Mouse (Mus musculus) G1E-ER4 (cell line): ENCODE data around the gene Yipf4. TPM values are rescaled to one million over a fixed set of nuclear protein-coding genes. Genes with fewer than 3 reads are reported as not detected.

Experiments used
- GATA1 ChIP-seq: IDR thresholded peaks from one replicate; pipeline ENCODE4 v1.8.0; 2012; ENCODE audit warnings: low read length, inconsistent platforms
- polyA plus RNA-seq: library from polyadenylated mRNA; stranded (reverse); fragments of >175 nt; gene quantifications from 2 replicates; pipeline ENCODE4 v1.2.3, GENCODE M21; 2012

Yipf4 gene
- polyA plus RNA-seq: 14.4 and 16.8 TPM in 2 replicates

DNA sequence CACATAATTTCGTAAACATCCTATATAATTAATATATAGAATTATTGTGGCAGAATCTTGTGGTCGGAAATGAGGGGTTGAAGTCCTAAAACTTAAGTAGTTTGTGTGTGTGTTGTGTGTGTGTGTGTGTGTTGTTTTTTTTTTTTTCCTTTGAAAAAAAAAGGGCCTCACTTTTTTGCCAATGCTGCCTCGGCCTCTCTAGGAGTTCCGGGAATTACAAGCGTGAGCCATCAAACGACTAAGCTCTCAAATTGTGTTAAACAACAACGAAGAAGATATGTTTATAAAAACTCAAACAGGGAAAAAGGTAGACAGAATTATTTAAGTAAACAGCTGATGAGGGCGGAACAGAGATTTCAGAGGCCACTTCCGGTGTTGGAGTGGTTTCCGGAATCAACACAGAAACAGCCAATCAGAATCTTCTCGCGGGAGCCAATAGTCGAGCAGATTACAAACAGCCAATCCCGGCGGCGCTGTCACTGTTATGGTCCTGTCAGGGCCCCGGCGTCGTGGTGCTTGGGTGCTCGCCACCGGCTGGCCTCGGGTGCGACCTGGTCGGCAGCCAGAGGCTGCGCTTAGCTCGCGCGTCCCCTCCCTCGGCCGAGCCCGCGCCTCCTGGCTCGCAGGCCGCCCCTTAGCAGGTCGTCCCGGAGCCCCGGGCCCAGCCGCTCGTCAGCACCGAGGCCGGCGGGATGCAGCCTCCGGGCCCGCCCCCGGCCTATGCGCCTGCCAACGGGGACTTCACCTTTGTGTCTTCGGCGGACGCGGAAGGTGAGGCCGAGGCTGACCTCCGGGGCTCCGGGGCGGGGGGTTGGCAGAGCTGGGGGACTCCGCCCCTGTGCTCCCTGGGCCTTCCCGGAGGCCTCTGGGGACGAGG, at the start of gene Yipf4:
TSS of gene Yipf4 (plus strand) at position 470 of the 877 bp plus-strand sequence.
- no peak for TF ChIP-seq GATA1

DNA sequence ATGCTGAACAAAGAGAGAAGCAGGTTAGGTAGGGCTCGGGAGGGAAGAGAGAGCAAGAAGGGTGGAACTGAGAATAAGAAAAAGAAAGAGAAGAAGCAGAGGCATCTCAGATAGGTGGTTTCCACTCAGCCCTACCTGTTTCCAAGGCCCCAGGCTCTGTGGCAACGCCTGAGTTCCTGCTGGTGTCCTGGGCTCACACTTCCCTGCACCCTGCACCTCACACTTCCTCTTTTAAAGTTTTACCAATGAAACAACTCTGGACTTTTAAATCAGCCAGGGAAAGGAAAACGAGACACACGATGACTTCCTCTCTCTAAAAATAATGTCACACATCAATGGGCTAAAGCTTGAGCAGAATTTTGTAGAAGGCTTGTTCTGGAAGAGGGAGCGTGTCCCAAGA, 48.8 kb upstream of the Yipf4 start:
- no peak for TF ChIP-seq GATA1

DNA sequence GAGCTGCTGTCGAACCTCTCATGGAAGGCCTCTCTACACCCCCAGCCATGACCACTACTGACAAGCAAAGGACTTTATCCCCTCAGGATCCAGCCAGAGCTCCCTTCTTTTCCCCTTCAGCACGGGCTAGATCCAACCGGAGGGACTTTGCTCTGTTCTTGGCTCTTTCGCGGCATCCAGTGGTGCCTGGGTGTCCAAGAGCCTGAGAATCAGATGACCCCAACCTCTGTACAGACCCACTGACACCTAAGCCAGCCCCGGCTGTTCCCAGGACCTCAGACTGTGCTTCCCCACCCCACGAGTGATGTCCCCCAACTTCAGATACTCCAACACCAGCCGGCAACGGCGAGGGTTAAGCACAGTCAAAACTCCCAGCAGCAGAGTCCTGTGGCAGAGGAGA, 39.5 kb upstream of the Yipf4 start:
- TF ChIP-seq GATA1: no peak

DNA sequence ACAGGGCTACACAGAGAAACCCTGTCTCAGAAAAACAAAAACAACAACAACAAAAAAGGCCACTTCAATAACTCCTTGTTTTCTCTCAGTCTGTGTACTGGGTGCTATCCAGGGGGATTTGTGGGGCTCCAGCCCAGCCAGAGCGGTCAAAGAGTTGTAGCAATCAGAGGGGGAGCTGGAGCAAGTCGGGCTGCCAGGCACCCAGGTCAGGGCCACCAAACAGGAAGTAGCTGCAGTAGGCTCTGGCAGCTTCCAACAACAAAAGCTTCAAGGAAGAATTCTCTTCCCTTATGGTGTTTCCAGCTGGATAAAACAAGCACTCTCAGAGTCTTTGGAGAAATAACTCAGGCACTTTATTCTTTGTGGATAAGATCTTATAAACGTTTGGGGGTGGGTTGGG, 35.4 kb upstream of the Yipf4 start:
- no peak for TF ChIP-seq GATA1

DNA sequence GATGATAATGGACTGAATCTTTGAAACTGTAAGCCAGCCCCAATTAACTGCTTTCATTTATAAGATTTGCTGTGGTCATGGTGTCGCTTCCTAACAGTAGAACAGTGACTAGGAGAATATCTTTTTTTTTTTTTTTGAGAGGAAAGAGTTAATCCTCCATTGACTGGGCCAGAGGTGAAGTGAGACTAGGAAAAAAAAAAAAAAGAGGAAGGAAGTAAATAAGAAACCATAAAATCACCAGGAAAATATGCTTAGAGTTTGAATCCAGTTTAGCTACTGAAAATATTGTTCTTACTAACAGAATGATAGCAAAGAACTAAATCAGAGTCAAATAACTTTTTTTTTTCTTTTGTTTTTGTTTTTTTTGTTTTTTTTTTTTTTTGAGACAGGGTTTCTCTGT, 34.6 kb upstream of the Yipf4 start:
- TF ChIP-seq GATA1: no peak

DNA sequence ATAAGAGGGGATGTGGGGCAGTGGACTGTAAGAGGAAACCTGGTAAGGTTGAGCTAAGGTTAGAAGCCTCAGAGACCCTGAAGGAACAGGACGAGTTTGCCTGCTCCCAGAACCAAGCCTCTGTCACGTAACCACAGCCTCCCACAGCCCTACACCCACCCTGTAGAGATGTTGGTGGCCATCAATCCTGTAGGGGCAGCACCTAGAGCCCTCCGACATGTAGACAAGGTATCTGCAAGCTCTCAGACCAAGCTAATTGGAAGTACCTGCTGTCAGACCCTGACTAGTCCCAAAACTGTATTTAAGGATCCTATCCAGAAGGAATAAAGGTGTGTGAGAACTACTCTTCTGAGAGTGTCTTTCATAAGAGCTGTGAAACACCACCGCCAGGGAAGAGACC, 33.9 kb upstream of the Yipf4 start:
- no peak for TF ChIP-seq GATA1

DNA sequence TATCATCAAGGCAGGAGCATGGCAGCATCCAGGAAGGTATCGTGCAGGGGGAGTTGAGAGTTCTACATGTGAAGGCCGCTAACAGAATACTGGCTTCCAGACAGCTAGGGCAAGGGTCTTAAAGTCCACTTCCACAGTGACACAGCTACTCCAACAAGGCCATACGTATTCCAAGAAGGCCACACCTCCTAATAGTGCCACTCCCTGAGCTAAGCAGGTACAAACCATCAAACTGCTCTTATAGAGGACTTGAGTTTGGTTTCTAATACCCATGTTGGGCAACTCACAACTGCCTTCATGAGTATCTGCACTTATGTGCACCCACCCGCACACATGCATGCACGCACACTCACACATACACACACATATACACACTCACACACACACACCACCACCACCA, 32.5 kb upstream of the Yipf4 start:
- no peak for TF ChIP-seq GATA1

DNA sequence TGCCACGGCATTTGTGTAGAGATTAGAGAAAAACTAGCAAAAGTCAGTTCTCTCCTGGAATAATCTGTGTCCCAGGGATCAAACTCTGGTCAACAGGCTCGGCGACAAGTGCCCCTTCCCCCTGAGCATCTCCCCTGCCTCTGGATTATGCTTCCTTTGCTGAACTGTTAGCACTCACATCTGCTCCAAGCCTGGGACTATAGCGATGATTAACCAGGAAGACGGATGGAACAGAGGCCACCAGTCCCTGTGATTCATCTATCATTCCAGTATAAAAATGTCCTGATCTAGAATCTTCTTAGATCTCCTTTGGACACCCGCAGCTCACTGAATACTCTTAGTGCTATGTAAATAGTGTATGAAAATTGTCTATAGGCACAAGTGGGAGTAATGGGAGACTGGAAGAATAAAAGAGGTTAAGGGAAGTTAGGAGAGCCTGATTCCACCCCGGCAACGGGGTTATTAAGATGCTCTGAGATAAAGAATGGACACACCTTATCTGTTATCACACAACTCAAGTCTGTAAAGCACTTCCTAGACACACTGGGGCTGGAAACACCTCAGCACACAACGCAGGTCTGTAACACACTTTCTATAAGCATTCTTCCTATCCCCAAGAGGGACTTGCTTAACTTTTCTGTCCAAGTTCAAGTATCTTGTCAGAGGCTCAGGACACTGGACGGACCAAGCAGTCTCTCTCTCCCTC, 31.2 kb upstream of the Yipf4 start:
- TF ChIP-seq GATA1: no peak

DNA sequence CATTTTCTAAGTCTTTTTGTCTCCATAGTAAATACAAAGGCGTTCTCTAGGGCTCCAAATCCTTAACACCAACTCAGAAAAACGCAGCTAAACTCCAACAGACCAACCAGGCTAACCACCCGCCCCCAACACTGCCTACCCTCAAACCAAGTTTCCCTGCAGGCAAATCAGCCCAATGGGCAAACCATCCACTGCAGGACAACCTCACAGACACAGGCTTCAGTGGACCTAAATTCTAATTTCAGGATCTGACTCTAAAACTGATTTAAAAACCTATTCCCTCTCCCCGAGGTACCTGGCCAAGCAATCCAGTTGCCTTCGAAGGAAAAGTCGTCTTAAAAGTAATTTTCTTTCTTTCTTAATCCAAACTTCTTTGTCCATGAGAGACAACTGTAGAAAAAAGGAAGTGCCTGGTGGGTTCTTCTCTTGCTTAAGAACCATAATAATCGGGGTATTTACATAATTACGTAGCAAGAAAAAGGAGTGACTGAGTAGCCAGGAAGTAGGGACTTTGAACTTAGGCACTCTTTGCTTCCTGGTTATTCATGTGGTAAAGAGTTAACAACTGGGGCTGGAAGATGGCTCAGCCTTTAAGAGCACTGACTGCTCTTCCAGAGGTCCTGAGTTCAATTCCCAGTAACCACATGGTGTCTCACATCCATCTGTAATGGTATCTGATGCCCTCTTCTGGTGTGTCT, 30.4 kb upstream of the Yipf4 start, which contains the start of gene Nlrc4:
TSS of gene Nlrc4 (minus strand) at position 432 of the 698 bp plus-strand sequence.
- no peak for TF ChIP-seq GATA1

DNA sequence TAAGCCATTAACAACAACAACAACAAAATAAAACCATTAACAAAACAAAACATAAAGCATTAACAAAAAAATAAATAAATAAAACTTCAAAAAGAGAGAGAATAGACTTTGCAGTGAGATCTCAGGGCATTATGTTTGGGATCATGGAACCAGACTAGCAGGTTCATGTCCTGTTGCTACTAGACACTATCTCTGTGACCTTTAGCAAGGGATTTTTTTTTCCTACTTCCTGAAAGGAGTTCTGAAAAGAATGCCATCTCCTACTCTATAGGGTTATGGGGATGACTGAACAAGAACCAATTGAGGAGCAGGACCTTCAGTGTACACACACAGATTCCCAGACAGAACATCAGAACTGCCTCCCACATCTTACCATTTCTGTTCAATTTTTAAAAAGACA, 25.8 kb upstream of the Yipf4 start:
- no peak for TF ChIP-seq GATA1

DNA sequence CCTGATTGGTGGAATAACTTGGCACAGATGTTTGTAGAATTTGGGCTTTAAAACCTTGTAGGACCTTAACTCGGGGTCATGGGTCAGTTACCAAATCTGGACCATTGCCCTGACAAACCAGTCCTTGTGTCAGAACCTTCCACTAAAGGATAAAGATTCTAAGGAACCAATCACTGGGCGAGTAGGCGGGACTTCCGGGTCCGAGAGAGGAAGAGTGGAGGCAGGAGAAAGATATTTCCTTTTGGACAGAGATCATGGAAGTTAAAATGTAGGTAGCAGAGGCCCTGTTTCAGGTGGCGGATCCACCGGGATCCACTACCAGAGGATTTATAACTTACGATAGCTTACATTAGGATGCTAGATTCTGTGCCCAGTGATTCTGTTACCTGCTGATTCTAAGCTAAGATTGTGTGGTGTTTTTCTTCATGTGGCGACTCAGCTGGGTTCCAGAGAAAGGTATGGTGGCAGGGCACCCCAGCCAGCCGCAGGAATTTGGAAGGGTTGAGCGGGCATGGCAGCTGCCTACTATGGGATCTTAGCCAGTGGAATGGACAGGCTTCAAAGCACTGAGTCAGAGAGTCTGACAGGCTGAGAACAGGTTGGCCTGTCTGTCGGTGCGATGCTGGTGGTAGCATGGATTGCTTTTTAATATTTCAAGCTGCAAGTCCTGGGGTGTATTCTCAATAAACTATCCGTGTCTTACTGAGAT, 8.8 kb upstream of the Yipf4 start:
- no peak for TF ChIP-seq GATA1

DNA sequence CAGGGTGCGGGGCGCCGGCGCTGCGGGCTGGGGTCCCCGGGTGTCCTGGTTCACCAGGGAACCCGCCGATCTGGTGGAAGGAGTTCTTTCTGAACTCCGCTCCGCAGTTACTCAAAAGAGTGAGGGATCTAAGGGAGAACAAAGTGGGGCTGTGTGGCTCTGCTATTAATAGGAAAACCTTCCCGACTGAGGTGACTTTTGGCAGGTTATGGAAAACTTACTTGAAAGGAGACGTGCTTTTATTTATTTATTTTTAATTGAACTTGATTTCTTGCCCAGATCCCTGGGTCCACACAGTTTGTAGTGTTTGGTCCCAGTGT, 568 bp downstream of the Yipf4 start:
- TF ChIP-seq GATA1: no peak

DNA sequence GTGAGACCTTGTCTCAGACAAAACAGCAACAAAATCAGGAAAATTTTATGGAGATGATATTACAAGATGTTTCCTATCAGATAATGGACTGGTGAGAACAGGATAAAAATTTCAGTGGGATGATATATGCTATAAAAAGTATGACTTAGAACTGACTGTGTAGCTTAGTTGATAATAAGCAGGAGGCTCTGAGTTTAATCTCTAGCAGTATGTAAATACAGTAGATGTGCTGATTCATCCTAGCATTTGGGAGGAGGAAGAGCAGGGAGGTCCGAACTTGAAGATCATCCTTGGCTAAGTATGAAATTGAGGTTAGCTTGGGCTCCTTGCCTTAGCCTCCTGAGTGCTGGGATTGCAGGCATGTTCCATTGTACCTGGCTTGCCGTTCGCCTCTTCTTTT, 2.3 kb downstream of the Yipf4 start:
- no peak for TF ChIP-seq GATA1

DNA sequence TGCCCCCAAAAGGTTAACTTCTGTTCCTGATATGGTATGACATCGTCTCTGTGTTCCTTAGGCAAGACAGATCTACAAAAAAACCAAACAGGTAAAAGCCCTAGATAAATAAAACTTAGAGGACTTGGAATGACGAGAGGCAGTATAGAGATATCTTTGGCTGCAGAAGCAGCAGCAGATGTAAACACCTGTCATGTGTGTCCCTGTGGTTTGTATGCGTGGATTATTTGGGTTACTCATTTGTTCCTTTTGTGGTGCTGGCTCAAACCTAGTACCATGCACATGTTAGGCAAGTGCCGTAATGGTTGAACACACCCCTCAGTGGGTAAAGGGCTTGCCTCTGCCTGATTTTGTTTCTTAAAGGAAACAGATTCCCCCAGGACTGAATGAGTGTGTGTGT, 10.9 kb downstream of the Yipf4 start:
- TF ChIP-seq GATA1: no peak

DNA sequence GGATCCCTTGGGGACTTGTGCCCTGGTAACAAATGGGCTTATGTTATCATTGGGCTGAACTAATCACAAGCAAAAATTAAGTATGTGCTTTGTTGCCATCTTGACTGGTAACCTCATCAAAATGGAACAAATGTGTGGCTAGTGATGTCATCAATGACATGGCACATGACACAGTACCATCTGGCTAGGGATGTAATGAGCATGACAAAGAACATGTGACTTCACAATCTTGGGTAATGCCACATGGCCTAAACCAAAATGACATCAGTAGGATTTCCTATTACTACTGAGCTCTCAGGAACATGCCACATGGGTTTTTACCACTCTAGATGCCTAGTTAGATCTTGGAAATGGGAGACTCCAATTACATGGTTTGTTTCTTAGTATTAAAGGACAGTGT, 11.8 kb downstream of the Yipf4 start:
- TF ChIP-seq GATA1: no peak

DNA sequence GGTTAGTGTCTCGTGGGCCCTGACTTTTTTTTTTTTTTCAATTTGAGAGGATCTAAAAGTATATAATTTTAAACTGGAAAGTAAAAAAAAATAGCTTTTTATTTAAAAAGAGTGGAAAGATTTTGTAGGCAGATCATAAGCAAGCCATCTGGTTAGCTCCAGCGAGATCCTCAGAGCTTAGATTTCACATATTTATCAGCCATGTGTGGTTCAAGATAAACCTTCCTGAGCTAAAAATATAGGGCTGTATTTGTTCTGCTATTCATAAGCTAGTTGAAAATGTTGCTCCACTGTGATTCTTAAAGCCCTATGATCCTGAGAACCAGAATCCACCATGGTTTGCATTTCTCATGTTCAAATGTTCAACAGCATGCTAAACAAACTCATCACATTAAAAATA, 18.6 kb downstream of the Yipf4 start:
- no peak for TF ChIP-seq GATA1

DNA sequence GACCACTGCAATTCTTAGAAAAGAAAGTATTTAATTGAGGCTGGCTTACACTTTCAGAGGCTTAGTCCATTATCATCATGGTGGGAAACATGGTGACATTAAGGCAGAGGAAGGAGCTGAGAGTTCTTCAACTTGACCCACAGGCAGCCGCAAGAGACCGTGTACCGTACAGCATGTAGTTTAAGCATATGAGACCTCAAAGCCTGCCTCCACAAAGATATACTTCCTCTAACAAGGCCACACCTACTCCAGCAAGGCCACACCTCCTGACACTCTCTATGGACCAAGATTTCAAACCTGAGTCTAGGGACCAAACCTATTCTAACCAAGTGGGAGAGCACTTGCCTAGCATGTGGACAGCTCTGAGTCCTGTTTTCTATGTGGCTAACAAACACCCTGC, 19.3 kb downstream of the Yipf4 start:
- TF ChIP-seq GATA1: no peak
